Comparison of ENCODE assay signal across 15 mouse cellular contexts in genomic region chr17:62986304-62986703, GRCm38 (mm10).
"Had no signal": no experiment of that assay in that cellular context is flagged by ENCODE, and none has a peak within 500 bp of the region (broad histone marks: within the 10 kb centered on the region; RNA-seq: fewer than 3 reads in every experiment).

No protein-coding gene starts in this region.

- H3K4me2 ChIP-seq: liver, embryonic 11.5 days; liver, embryonic 15.5 days; midbrain, embryonic 11.5 days; midbrain, embryonic 15.5 days; neural tube, embryonic 12.5 days had no signal

- H3K9ac ChIP-seq: liver, embryonic 15.5 days; midbrain, embryonic 15.5 days; neural tube, embryonic 12.5 days had no signal

- H3K36me3 ChIP-seq: limb, embryonic 10.5 days; liver, embryonic 15.5 days; midbrain, embryonic 15.5 days; neural tube, embryonic 12.5 days had no signal

- ATAC-seq: lung, postnatal 0 days; midbrain, embryonic 15.5 days had no signal

- H3K9me3 ChIP-seq: limb, embryonic 10.5 days; liver, embryonic 15.5 days; midbrain, embryonic 15.5 days; neural tube, embryonic 12.5 days had no signal

- H3K27me3 ChIP-seq: liver, embryonic 15.5 days; megakaryocyte, embryonic 14.5 days; midbrain, embryonic 15.5 days; neural tube, embryonic 12.5 days had no signal

- DNase-seq: kidney, postnatal 14 days; lung, adult 2 months; lung, postnatal 36 days; spleen, adult 18-20 months; thymus, adult 18-20 months; thymus, postnatal 25 days had no signal

- H3K4me3 ChIP-seq: left cerebral cortex, adult 2 months; limb, embryonic 10.5 days; liver, embryonic 15.5 days; megakaryocyte, embryonic 14.5 days; midbrain, embryonic 15.5 days; neural tube, embryonic 12.5 days had no signal

- H3K4me1 ChIP-seq: liver, embryonic 15.5 days; megakaryocyte, embryonic 14.5 days; midbrain, embryonic 15.5 days had no signal

- H3K27ac ChIP-seq: left cerebral cortex, adult 2 months; limb, embryonic 10.5 days; liver, embryonic 15.5 days; midbrain, embryonic 15.5 days; neural tube, embryonic 12.5 days had no signal
